Mouse (Mus musculus) embryonic facial prominence, embryonic 12.5 days (tissue): Measurements from ENCODE around the gene Mogs. TPM values are rescaled to one million over a fixed set of nuclear protein-coding genes. Genes with fewer than 3 reads are reported as not detected.

ENCODE experiments used
- ATAC-seq: fragments of 200-750 bp; cut with Nextera tagmentation; 2 replicates; pipeline ENCODE4 v1.8.0; 2017; ENCODE audit not compliant: insufficient number of reproducible peaks, insufficient read depth, low FRiP score, low TSS enrichment
- H3K27ac ChIP-seq: fragments of 300-500 bp; sonication (generic); 2 replicates; pipeline ENCODE4 v1.5.1; 2016; ENCODE audit warnings: mild to moderate bottlenecking
- H3K27me3 ChIP-seq: fragments of 300-500 bp; sonication (generic); 2 replicates; pipeline ENCODE4 v1.6.1; 2016; ENCODE audit warnings: mild to moderate bottlenecking, moderate library complexity
- H3K36me3 ChIP-seq: fragments of 300-500 bp; sonication (generic); 2 replicates; pipeline ENCODE4 v1.6.1; 2016; ENCODE audit warnings: mild to moderate bottlenecking
- H3K4me1 ChIP-seq: fragments of 300-500 bp; sonication (generic); 2 replicates; pipeline ENCODE4 v1.6.1; 2016
- H3K4me2 ChIP-seq: fragments of 300-500 bp; sonication (generic); replicated peaks from 2 replicates; pipeline ENCODE4 v1.6.1; 2016; ENCODE audit warnings: mild to moderate bottlenecking, moderate library complexity
- H3K4me3 ChIP-seq: fragments of 300-500 bp; sonication (generic); 2 replicates; pipeline ENCODE4 v1.5.1; 2016; ENCODE audit warnings: mild to moderate bottlenecking
- H3K9ac ChIP-seq: fragments of 300-500 bp; sonication (generic); 2 replicates; pipeline ENCODE4 v1.6.1; 2016; ENCODE audit warnings: mild to moderate bottlenecking, moderate library complexity
- H3K9me3 ChIP-seq: fragments of 300-500 bp; sonication (generic); 2 replicates; pipeline ENCODE4 v1.6.1; 2016; ENCODE audit warnings: mild to moderate bottlenecking, moderate library complexity
- WGBS: fragments of 180-500 bp; shearing (Covaris S2); methylation state at CpG from one replicate; pipeline ENCODE4 v1.1.7; 2016; 5-methylcytosine and 5-hydroxymethylcytosine counted together
- polyA plus RNA-seq: library from polyadenylated mRNA; unstranded; fragments of >200 nt; fragmentation: Nextera tagmentation; extraction: Ambion mirVana; gene quantifications from 2 replicates; pipeline ENCODE4 v1.2.1, GENCODE M21; 2016

The Mogs gene
- polyA plus RNA-seq, 1 experiment from 2014 or later, result 55.2 TPM

DNA sequence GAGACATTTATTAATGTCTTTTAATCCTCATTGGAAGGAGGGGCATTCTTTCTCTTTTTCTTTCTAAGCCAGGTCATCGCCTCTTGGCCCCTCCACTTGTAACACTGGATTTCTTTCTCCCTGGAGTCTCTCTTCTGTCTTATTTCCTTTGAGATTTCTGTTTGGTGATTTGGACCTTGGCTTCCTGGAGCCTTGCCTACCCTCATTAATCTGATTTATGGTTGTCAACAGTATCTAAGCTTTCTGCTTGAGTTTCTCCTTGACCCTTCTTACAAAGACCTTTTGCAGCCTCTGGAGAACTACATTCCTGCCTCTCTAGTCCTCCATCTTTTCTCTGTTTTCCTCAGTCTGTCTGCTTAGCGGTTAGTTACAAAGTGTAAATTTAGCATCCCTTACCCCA, 16.9 kb upstream of the Mogs start:
- no peaks in the 10 kb centered on the region for H3K9me3 ChIP-seq
- 82% methylated on average over 2 of the region's 2 CpGs for WGBS
- ATAC-seq, result no peak
- H3K9ac ChIP-seq, result no peak overlapping the region
- peaks cover 11% of the 10 kb centered on the region for H3K4me1 ChIP-seq
- peaks cover 13% of the 10 kb centered on the region; the same call in 1 of the 2 replicates for H3K27me3 ChIP-seq
- no peak overlapping the region for H3K4me3 ChIP-seq
- H3K36me3 ChIP-seq, result no peaks in the 10 kb centered on the region
- H3K27ac ChIP-seq, result no peak overlapping the region
- no peak overlapping the region for H3K4me2 ChIP-seq

DNA sequence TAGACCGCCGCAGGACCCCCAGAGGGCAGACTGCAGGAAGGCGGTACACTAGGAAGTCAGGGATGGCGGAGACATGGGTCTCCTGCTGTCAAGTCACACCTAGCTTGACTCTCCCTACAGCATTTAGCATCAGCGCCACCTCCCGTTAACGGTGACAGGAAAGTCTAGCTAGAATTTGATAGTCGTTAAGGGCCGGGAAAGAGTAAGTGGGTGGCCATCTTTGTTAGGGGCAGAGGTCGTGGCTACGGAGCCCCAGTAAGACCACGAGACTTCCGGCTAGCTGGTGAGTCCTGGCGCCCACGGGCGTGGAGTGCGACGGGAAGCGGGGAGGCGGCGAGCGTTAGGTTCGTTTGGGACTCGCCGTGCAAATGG, 14.0 kb upstream of the Mogs start, which contains the start of the genes Ccdc142 and Gm42688:
Gene Ccdc142 (plus strand): TSS at position 286 of the 372 bp plus-strand sequence.
Gene Gm42688 (plus strand): TSS at position 302 of the 372 bp plus-strand sequence.
- H3K36me3 ChIP-seq, result peaks cover 7% of the 10 kb centered on the region; the same call in 1 of the 2 replicates
- under 1% methylated on average over 25 of the region's 25 CpGs for WGBS

DNA sequence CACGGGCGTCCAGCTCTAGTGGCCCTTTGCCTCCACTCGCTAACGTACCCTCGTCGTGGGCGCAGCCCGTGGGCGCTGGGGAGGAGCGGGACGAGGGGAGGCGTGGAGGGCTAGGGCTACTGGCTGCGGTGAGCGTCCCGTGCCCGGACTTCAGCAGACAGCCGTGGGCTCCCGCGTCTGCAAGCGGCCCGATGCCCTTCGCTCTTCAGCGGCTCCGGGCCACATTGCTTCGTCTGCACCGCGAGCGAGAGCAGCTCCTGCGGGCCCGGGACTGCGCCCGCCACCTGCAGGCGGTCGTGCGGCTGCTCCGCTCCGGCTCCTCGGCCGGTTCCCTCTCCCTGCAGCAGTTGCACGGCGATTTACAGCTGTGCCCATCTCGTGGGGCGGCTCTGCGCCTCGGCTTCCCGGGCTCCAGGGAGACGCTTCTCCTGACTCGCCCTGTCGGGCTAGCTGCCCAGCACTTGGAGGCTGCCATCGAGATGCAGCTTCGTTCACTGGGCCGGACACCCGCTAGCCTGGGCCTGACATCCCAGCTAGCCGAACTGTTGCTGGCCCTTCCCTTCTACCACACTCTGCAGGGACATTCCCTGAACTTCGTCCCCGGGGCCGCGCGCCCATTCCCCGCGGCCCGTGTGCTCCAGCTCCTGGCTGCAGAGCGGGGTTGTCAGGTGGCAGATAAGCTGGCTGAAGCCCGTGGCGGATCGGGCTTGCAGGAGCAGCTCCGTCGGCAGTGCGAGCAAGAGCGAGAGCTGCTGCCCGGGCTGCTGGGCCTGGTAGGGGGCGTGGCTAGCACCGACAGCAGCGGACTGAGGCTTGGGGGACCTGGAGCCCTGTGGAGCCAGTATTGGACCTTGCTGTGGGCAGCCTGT, 13.4 kb upstream of the Mogs start:
- H3K9me3 ChIP-seq, result no peaks in the 10 kb centered on the region
- H3K4me3 ChIP-seq, result peak overlapping the region; percentile 50
- WGBS, result 1% methylated on average over 72 of the region's 74 CpGs
- peak overlapping the region; percentile 82 for H3K9ac ChIP-seq
- peaks cover 7% of the 10 kb centered on the region; the same call in 1 of the 2 replicates for H3K27me3 ChIP-seq
- peak overlapping the region; percentile 97 for H3K4me2 ChIP-seq
- peaks cover 7% of the 10 kb centered on the region; the same call in 1 of the 2 replicates for H3K36me3 ChIP-seq
- peak; percentile 82 for ATAC-seq
- peak overlapping the region; percentile 56 for H3K27ac ChIP-seq
- peaks cover 12% of the 10 kb centered on the region for H3K4me1 ChIP-seq

More for the DNA sequence above, 14.0 kb upstream of the Mogs start, which contains the start of the genes Ccdc142 and Gm42688:
- peaks cover 9% of the 10 kb centered on the region; the same call in 1 of the 2 replicates for H3K27me3 ChIP-seq
- H3K9me3 ChIP-seq, result no peaks in the 10 kb centered on the region
- H3K4me1 ChIP-seq, result peaks cover 12% of the 10 kb centered on the region
- H3K4me3 ChIP-seq, result peak within 1 kb of the TSS; percentile 50
- peak within 1 kb of the TSS; percentile 56 for H3K27ac ChIP-seq
- peak within 1 kb of the TSS; percentile 82 for H3K9ac ChIP-seq
- peak; percentile 76 for ATAC-seq
- peak within 1 kb of the TSS; percentile 97 for H3K4me2 ChIP-seq

DNA sequence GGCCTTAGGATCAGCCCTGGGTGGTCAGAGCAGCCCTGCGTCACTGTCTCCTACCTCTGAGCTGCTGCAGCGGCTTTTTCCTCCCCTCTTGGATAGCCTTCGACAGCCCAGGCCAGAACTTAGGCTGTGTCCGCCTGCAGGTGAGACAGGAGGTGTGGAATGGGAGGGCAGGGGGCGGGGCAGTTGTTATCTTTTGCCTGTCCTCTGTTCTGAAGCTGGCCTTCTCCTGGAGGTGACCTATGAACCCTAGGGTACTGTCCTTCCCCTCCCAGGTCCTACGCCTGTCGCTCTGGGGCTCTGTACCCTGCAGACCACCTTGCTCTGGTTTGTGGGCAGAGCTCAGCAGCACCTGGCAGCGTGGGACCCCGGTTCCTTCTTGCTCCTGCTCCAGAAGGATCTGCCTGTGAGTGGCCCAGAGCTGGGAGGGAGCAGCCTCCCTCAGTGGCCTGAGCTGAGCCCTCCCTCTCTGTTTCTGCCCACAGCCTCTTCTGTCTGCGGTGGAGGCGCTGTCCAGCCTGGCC, 12.1 kb upstream of the Mogs start:
- Histone ChIP-seq H3K9ac (peak overlapping the region; percentile 82; the same call in 1 of the 2 replicates), H3K4me1 (peaks cover 19% of the 10 kb centered on the region), H3K4me3 (peak overlapping the region; percentile 50; the same call in 1 of the 2 replicates), H3K9me3 (no peaks in the 10 kb centered on the region), H3K4me2 (peak overlapping the region; percentile 97), H3K27ac (no peak overlapping the region), H3K36me3 (peaks cover 7% of the 10 kb centered on the region; the same call in 1 of the 2 replicates), H3K27me3 (peaks cover 7% of the 10 kb centered on the region; the same call in 1 of the 2 replicates)
- WGBS, result 46% methylated on average over 11 of the region's 11 CpGs
- ATAC-seq, result no peak

DNA sequence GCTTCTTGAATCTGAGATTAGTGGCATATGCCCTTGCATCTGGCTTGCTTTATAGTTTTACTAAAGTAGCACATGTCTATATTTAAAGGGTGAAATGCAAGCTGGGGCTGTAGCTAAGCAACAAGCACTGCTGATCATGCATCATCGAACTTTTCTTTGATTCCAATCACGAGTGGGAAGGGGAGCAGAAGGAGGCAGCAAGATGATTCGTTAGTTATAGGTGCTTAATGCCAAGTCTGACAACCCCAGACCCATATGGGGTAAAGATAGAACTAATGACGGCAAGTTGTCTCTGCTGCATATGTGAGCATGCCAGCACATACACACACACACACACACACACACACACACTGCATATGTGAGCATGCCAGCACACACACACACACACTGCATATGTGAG, 11.1 kb upstream of the Mogs start:
- Histone ChIP-seq H3K4me1 (peaks cover 24% of the 10 kb centered on the region), H3K4me2 (no peak overlapping the region), H3K36me3 (peaks cover 7% of the 10 kb centered on the region; the same call in 1 of the 2 replicates), H3K27me3 (peaks cover 7% of the 10 kb centered on the region; the same call in 1 of the 2 replicates), H3K27ac (no peak overlapping the region), H3K4me3 (no peak overlapping the region), H3K9ac (no peak overlapping the region), H3K9me3 (no peaks in the 10 kb centered on the region)
- no peak for ATAC-seq
- 69% methylated on average over 4 of the region's 4 CpGs for WGBS

DNA sequence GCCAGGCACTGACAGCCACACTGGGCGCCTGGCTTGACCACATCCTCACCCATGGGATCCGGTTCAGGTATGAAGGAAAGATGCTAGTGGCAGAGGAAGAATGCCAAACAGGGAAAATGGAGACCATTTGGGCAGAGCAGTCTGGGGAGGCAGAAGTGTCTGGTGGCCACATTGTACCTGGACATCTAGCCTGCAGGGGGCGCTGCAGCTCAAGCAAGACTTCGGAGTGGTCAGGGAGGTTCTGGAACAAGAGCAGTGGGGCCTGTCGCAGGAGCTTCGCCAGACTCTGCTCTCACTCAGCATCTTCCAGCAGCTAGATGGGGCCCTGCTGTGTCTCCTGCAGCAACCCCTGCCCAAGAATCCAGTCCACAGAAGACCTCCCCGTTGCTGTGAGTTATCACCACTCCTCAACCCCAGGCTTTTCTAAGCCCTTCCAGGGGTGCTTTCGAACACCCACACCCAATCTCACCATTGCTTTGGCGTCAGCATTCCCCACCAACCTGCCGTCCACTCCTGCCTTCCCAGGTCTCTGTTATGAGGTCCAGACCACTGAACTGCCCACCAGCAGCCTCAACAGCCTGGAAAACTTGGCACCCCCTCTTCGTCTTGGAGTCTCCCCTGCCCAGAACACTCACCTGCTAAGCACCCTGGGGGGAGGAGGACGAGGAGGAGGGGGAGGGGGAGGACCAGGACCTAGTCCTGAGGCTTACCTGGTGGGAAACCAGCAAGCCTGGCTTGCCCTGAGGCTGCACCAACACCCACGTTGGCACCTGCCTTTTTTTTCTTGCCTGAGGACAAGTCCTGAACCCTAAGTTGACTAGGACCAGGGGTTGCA, 7.5 kb upstream of the Mogs start:
- peak overlapping the region; percentile 67; the same call in 1 of the 2 replicates for H3K27ac ChIP-seq
- H3K9ac ChIP-seq, result peak overlapping the region; percentile 71; the same call in 1 of the 2 replicates
- ATAC-seq, result no peak

DNA sequence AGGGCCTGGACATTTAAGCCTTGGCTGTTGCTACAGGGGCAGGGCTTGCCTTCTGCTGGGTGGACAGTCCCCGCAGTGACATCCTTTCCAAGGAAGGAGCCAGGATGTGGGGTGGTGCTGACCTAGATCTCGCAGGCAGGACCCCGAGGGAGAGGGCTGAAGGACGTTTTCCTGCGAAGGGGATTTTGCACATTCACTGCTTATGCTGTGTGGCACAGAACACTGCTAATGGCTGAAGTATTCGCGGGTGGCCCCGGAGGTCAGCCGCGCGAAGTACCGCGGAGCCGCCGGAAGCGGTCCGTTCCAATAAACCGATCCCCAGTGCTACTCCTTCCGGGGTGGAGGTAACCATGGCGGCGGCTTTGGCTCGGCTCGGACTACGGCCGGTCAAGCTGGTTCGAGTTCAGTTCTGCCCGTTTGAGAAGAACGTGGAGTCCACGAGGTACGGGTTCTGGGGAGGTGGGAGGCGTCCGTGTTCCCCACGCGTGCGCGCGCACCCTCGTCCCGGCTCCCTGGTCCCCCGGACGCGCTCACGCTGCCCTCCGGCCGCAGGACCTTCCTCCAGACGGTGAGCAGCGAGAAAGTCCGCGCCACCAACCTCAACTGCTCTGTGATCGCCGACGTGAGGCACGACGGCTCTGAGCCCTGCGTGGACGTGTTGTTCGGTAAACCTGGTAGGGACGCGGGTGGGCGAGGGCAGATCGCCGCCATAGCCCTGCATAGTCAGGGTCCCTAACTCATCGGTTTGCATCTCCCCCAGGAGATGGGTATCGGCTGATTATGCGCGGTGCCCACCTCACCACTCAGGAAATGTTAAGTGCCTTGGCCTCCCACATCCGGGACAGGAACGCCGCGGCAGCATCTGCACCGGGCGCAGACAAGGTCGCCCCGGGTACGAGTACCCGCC, 6.3 kb upstream of the Mogs start, which contains the start of gene Mrpl53:
Gene Mrpl53 (plus strand): TSS at position 279 of the 907 bp plus-strand sequence.
- ATAC-seq, result peak; percentile 86
- Histone ChIP-seq H3K27me3 (no peaks in the 10 kb centered on the region), H3K9me3 (no peaks in the 10 kb centered on the region), H3K4me1 (peaks cover 20% of the 10 kb centered on the region), H3K36me3 (peaks cover 7% of the 10 kb centered on the region; the same call in 1 of the 2 replicates), H3K4me2 (peak within 1 kb of the TSS; percentile 76), H3K9ac (peak within 1 kb of the TSS; percentile 71), H3K27ac (peak within 1 kb of the TSS; percentile 67), H3K4me3 (peak within 1 kb of the TSS; percentile 63)
- under 1% methylated on average over 76 of the region's 76 CpGs for WGBS

More for the DNA sequence above, 7.5 kb upstream of the Mogs start:
- H3K9me3 ChIP-seq, result no peaks in the 10 kb centered on the region
- peaks cover 26% of the 10 kb centered on the region for H3K4me1 ChIP-seq
- 33% methylated on average over 13 of the region's 13 CpGs for WGBS
- peaks cover 7% of the 10 kb centered on the region; the same call in 1 of the 2 replicates for H3K36me3 ChIP-seq
- H3K4me2 ChIP-seq, result peak overlapping the region; percentile 76
- H3K4me3 ChIP-seq, result peak overlapping the region; percentile 63; the same call in 1 of the 2 replicates
- H3K27me3 ChIP-seq, result peaks cover 7% of the 10 kb centered on the region; the same call in 1 of the 2 replicates

DNA sequence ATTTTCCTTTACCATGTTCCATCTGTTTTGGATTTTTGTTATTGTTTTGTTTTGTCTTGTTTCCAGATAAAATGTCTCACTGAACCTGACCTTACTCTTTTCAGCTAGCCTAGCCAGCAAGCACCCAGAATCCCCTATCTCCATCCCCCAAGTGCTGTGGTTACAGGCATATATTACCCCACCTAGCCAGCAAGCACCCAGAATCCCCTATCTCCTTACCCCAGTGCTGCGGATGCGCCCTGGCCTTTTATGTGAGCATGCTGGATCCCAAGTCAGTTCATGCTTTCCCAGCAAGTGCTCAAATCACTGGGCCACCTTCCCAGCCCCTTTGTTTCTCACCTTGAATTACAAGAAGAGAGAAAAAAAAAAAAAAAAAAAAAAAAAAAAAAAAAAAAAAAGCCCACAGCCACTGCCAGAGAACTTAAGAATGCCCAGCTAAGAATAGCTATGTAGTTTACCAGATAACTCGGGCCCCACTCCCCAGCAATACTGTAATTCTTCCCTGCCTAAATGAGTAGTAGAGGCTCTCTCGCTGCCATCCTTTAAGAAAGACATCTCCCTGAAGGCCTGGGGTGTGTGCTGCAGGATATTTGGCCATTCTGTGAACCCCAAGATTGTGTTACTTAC, 3.7 kb upstream of the Mogs start:
- no peak for ATAC-seq
- H3K4me3 ChIP-seq, result no peak overlapping the region
- no peaks in the 10 kb centered on the region for H3K9me3 ChIP-seq
- no peak overlapping the region for H3K9ac ChIP-seq
- no peaks in the 10 kb centered on the region for H3K27me3 ChIP-seq
- no peak overlapping the region for H3K4me2 ChIP-seq
- H3K27ac ChIP-seq, result no peak overlapping the region
- peaks cover 31% of the 10 kb centered on the region for H3K4me1 ChIP-seq
- peaks cover under 1% of the 10 kb centered on the region; the same call in 1 of the 2 replicates for H3K36me3 ChIP-seq
- 94% methylated on average over 4 of the region's 4 CpGs for WGBS

DNA sequence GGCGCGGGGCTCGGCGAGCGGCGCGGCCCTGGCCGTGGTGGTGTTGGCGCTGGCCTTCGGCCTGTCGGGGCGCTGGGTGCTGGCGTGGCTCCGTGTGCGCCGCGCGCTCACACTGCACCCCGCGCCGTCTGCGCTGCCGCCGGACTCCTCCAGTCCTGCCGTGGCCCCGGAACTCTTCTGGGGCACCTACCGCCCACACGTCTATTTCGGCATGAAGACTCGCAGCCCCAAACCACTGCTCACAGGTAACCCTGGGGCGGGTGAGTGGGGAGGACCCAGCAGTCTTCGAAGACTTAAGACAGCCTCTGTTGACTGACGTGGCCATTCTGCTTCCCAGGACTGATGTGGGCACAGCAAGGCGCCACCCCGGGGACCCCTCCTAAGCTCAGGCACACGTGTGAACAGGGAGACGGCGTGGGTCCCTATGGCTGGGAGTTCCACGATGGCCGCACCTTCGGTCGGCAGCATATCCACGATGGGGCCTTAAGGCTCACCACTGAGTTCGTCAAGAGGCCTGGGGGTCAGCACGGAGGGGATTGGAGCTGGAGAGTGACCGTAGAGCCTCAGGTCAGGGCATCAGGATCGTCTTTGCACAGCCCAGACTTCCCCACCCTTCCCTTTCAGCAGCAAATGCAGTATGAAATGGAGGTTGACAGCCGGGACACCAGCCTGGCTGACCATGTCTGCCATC, 531 bp downstream of the Mogs start:
- Histone ChIP-seq H3K4me3 (peak overlapping the region; percentile 71), H3K4me1 (peaks cover 26% of the 10 kb centered on the region), H3K27ac (peak overlapping the region; percentile 83), H3K36me3 (peaks cover 33% of the 10 kb centered on the region), H3K4me2 (peak overlapping the region; percentile 97), H3K27me3 (no peaks in the 10 kb centered on the region), H3K9me3 (no peaks in the 10 kb centered on the region), H3K9ac (peak overlapping the region; percentile 96)
- 3% methylated on average over 42 of the region's 48 CpGs for WGBS
- peak; percentile 43 for ATAC-seq
